Mouse (Mus musculus): ENCODE measurements around the gene Col27a1. TPM values are rescaled to one million over a fixed set of nuclear protein-coding genes. Genes with fewer than 3 reads are reported as not detected.

Gene Col27a1
- 1.8 and 2.1 TPM in 2 replicates for polyA plus RNA-seq (2015; fragmentation: Nextera tagmentation; extraction: Ambion mirVana)

DNA sequence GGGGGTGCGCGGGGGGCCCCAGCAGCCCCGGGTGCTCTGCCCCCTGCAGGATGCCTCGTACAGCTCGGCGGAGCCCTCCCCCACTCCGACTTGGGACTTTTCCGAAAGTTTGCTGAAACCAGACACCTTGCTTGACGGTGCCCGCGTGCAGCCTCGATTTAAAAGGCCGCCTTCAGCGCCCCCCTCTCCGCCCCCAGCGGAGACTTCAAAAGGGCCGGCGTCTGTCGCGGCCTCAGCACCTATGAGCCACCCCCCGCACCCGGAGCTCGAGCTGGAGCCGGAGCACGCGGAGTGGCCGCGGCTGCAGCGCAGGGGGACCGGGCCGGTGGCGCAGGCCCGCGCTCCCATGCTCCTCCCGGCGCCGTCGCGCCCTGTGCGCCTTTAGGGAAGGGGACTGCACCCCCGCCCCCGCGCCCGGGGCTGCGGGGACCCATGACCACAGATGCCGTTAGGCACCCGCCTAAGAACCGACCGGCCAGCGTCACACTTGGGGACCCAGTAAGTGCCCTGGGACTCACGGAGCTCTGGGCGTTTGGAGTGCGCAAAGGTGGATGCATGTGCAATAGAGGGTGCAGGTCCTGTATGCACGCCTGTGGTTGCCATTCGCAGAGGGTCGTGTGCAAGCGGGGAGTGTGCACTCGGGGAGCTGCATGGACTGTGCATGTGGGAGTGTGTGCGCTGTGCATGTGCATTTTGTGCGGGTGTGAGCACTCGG, at the start of gene Col27a1:
Gene Col27a1 (plus strand): TSS at position 98 of the 715 bp plus-strand sequence.
- Histone ChIP-seq H3K27me3 (peaks cover 57% of the 10 kb centered on the region), H3K4me2 (peak within 1 kb of the TSS; percentile 67), H3K4me3 (replicated peaks) (peak within 1 kb of the TSS; percentile 57), H3K9me3 (replicated peaks) (no peaks in the 10 kb centered on the region), H3K4me1 (replicated peaks) (no peaks in the 10 kb centered on the region; the same call in none of the 2 replicates), H3K9ac (no peak within 1 kb of the TSS), H3K36me3 (replicated peaks) (no peaks in the 10 kb centered on the region), H3K27ac (replicated peaks) (no peak within 1 kb of the TSS)
- WGBS (ENCODE audit: insufficient replicate concordance) = 1% methylated on average over 61 of the region's 61 CpGs
- no peak for ATAC-seq (ENCODE audit: insufficient read depth)

DNA sequence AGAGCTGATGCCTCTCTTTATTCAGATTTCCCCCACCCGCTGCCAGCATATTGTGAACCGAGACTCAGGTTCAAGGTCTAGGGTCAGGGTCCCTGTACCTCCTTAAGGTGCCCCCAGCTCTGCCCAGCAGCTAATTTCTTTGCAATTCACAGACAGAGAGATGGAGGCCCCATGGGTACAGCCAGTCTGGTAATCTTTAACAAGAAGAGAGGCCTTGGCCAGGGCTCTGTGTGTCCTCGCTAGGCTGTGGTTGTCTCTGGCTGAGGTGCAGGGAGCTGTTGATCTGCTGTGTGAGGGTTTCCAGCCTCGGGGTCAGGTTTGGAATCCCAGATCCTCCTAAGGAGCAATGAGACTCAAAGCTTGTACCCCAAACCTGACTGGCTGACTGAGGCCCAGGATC, 48.2 kb upstream of the Col27a1 start:
- no peaks in the 10 kb centered on the region for H3K27me3 ChIP-seq
- 61% methylated on average over 4 of the region's 4 CpGs for WGBS (ENCODE audit: insufficient replicate concordance)
- no peak overlapping the region for H3K9ac ChIP-seq
- ATAC-seq (ENCODE audit: insufficient read depth) = no peak
- no peak overlapping the region for H3K4me2 ChIP-seq
- no peak overlapping the region for H3K4me3 ChIP-seq (replicated peaks)
- H3K9me3 ChIP-seq (replicated peaks) = no peaks in the 10 kb centered on the region
- no peaks in the 10 kb centered on the region for H3K4me1 ChIP-seq (replicated peaks)
- H3K27ac ChIP-seq (replicated peaks) = no peak overlapping the region
- H3K36me3 ChIP-seq (replicated peaks) = no peaks in the 10 kb centered on the region

DNA sequence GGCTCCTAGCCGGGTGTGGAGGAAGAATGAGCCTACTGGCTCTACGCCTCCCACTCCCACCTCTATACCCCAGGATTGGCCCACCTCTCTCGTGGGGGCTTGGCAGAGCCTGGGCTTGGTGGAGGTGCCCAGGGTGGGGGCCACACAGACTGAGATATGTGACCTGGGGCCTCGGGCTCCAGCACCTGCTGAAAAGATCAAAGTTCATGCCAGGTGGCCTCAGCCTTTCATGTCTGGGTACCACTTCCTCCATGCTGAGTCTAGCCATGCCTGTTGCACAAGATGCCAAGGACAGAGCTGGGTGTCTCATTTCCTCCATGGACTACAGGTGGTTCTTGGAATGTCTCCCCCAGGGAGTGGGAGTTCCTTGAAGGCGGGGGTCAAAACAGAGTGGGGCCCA, 47.5 kb upstream of the Col27a1 start:
- Histone ChIP-seq H3K9ac (no peak overlapping the region), H3K4me3 (replicated peaks) (no peak overlapping the region), H3K4me1 (replicated peaks) (no peaks in the 10 kb centered on the region), H3K9me3 (replicated peaks) (no peaks in the 10 kb centered on the region), H3K27me3 (no peaks in the 10 kb centered on the region), H3K4me2 (no peak overlapping the region), H3K27ac (replicated peaks) (no peak overlapping the region), H3K36me3 (replicated peaks) (no peaks in the 10 kb centered on the region)
- ATAC-seq (ENCODE audit: insufficient read depth) = no peak
- WGBS (ENCODE audit: insufficient replicate concordance) = 45% methylated on average over 5 of the region's 5 CpGs

DNA sequence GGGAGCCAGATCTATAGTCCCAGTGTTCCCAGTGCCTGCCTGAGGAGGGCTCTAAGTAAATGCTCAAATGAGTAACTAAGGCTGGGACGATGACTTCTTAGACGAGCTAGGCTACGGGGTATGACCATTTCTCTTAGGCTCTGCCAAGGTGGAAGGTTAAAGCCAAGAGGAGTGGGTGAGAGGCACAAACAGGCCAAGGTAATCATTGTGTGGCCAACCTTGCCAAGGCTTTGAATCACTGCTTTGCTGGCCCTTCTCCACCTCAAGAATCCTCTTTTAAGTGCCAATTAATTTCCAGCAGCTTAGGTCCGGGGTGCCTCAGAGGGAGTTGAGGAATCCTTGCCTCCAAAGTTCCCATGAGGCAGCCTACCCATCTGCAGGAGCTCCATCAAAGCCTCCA, 43.7 kb upstream of the Col27a1 start:
- no peak overlapping the region for H3K4me2 ChIP-seq
- H3K27ac ChIP-seq (replicated peaks) = no peak overlapping the region
- no peaks in the 10 kb centered on the region for H3K4me1 ChIP-seq (replicated peaks)
- H3K9me3 ChIP-seq (replicated peaks) = no peaks in the 10 kb centered on the region
- H3K4me3 ChIP-seq (replicated peaks) = no peak overlapping the region
- no peaks in the 10 kb centered on the region for H3K27me3 ChIP-seq
- WGBS (ENCODE audit: insufficient replicate concordance) = 67% methylated on average over 4 of the region's 4 CpGs
- no peaks in the 10 kb centered on the region for H3K36me3 ChIP-seq (replicated peaks)
- H3K9ac ChIP-seq = no peak overlapping the region
- no peak for ATAC-seq (ENCODE audit: insufficient read depth)

DNA sequence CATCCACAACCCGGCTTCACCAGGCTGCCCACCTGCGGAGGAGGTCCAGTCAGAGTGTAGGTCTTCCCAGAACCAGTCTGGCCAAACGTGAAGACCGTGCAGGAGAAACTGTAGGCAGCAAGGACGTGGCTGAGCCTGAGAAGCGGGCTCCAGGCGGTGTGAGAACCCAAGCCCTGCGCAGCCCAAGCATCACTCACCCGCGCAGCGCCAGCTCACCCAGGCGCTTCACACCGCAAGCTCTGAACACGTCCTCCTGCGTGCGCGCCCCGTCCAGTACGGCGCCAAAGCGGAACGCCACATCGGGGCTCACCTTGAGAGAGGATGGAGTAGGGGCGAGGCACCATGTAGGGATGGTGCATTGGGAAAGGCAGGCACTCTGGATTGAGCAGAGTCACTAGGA, 42.7 kb upstream of the Col27a1 start:
- 46% methylated on average over 24 of the region's 24 CpGs for WGBS (ENCODE audit: insufficient replicate concordance)
- peak overlapping the region; percentile 33 for H3K4me3 ChIP-seq (replicated peaks)

DNA sequence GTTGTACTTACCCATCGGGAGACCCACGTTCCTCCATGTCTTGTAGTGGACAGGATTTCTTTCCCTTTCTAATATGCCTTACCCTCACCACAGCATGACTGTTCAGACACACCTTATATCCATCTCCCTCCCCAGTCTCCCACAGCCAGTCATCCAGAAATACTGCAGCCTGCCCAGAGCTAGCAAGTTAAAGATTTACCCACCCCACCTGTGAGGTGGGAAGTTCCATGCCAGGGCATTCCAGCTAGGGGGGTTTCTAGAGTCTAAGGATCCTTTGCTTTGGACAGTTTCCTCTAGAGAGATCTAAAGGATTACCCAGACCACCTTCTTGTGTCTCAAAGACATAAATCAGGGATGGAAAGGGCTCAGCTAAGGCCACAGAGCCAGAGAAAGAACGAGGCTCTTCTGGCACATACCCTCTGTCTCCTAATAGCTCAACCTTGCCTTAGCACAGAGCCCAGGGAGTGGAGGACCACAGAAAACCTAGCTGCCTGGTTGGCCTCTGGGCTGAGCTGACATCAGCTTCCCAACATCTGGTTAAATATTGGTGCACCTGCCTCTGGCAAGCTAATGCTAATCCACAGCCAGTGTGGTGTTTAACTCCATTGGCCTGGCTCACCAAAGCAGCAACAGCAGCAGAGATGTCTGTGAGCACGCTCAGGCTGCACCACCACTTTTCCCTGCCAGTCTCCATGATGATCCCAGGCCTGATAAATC, 41.7 kb upstream of the Col27a1 start, which contains the start of gene Kif12:
Gene Kif12 (minus strand): TSS at position 163 of the 717 bp plus-strand sequence.
- Histone ChIP-seq H3K27me3 (no peaks in the 10 kb centered on the region), H3K4me1 (replicated peaks) (no peaks in the 10 kb centered on the region), H3K36me3 (replicated peaks) (no peaks in the 10 kb centered on the region), H3K27ac (replicated peaks) (no peak within 1 kb of the TSS), H3K4me2 (peak within 1 kb of the TSS; percentile 47), H3K4me3 (replicated peaks) (peak within 1 kb of the TSS; percentile 33), H3K9ac (no peak within 1 kb of the TSS), H3K9me3 (replicated peaks) (no peaks in the 10 kb centered on the region)
- peak; percentile 82 for ATAC-seq (ENCODE audit: insufficient read depth)
- 45% methylated on average over 4 of the region's 4 CpGs for WGBS (ENCODE audit: insufficient replicate concordance)

More for the DNA sequence above, 42.7 kb upstream of the Col27a1 start:
- no peak overlapping the region for H3K27ac ChIP-seq (replicated peaks)
- H3K9me3 ChIP-seq (replicated peaks) = no peaks in the 10 kb centered on the region
- peak overlapping the region; percentile 47 for H3K4me2 ChIP-seq
- H3K4me1 ChIP-seq (replicated peaks) = no peaks in the 10 kb centered on the region
- H3K27me3 ChIP-seq = no peaks in the 10 kb centered on the region
- no peaks in the 10 kb centered on the region for H3K36me3 ChIP-seq (replicated peaks)
- H3K9ac ChIP-seq = no peak overlapping the region
- ATAC-seq (ENCODE audit: insufficient read depth) = no peak

DNA sequence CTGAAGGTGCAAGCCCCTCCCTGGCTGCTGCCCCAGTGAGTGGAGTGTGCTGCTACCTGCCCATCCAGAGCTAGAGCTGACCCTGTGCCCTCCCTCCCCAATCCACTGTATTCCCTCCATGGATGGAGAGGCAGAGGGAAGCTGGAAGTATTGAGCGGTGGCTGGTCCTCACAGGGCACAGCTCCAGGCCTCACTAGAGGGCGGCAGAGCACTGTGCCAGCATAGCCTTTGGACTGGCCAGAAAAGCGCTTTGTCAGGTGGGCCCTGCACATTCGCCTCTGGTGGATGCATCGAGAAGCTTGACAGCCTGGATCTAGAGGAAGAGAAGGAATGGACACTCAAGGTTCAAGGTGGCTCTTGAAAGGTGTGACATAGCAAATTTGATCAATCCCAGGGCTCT, 32.2 kb upstream of the Col27a1 start:
- H3K4me1 ChIP-seq (replicated peaks) = no peaks in the 10 kb centered on the region
- H3K4me3 ChIP-seq (replicated peaks) = no peak overlapping the region
- no peaks in the 10 kb centered on the region for H3K36me3 ChIP-seq (replicated peaks)
- WGBS (ENCODE audit: insufficient replicate concordance) = 15% methylated on average over 5 of the region's 5 CpGs
- H3K9me3 ChIP-seq (replicated peaks) = no peaks in the 10 kb centered on the region
- no peak overlapping the region for H3K9ac ChIP-seq
- H3K27ac ChIP-seq (replicated peaks) = no peak overlapping the region
- no peaks in the 10 kb centered on the region for H3K27me3 ChIP-seq
- no peak overlapping the region for H3K4me2 ChIP-seq
- ATAC-seq (ENCODE audit: insufficient read depth) = no peak

DNA sequence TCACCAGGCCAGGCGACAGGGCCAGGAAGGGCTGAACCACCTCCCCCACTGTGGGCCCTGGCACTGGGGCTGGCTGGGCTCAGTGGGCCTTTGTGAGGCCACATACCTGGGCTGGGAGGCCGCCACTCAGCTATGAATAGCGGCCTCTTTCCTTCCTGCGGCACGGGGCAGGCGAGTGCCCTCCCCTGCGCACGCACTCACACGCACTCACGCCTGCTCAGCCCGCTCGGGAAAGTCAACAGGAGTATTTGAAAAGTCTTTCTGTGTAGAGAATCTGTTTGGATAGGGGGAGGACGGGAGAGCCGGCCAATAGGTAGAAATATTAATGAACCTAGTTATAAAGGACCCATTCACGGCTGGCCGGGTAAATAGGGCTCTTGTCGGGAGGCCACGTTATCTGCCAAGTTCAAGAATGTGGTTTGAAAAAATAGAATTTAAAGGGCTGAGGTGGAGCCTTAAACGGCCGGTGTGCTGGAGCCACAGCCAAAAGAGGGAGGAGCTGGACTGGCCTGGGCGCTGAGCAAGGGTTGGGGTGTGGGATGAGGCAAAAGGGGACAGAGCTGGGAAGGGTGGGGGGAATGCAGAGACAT, 27.4 kb upstream of the Col27a1 start:
- Histone ChIP-seq H3K9ac (no peak overlapping the region), H3K27ac (replicated peaks) (peak overlapping the region; percentile 57; the same call in 1 of the 2 replicates)
- WGBS (ENCODE audit: insufficient replicate concordance) = 54% methylated on average over 21 of the region's 21 CpGs

DNA sequence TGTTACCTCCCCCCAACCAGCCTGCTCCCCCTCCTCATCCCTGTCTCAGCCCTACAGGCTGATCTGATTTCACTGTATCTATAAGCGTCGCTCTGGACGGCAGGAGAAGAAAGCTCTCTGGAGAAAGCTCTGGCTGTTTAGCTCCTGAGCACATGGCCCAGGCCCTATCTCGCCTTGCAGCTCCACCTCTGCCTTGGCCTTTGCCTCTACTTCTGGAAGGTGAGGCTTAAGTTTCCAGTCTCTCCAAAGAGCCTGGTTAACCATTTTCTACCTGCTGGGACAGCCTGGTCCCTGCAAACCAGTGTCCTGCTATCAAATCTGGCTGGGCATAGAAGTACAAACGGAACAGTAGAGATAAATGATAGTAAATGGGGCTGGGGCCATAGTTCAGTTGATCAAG, 22.2 kb upstream of the Col27a1 start:
- no peak for ATAC-seq (ENCODE audit: insufficient read depth)
- H3K4me2 ChIP-seq = no peak overlapping the region
- no peaks in the 10 kb centered on the region for H3K9me3 ChIP-seq (replicated peaks)

More for the DNA sequence above, 27.4 kb upstream of the Col27a1 start:
- no peaks in the 10 kb centered on the region for H3K9me3 ChIP-seq (replicated peaks)
- no peaks in the 10 kb centered on the region for H3K27me3 ChIP-seq
- H3K4me3 ChIP-seq (replicated peaks) = no peak overlapping the region
- H3K36me3 ChIP-seq (replicated peaks) = no peaks in the 10 kb centered on the region
- peak overlapping the region; percentile 30; the same call in 1 of the 2 replicates for H3K4me2 ChIP-seq
- ATAC-seq (ENCODE audit: insufficient read depth) = peak; percentile 71
- peaks cover 5% of the 10 kb centered on the region; the same call in 1 of the 2 replicates for H3K4me1 ChIP-seq (replicated peaks)

DNA sequence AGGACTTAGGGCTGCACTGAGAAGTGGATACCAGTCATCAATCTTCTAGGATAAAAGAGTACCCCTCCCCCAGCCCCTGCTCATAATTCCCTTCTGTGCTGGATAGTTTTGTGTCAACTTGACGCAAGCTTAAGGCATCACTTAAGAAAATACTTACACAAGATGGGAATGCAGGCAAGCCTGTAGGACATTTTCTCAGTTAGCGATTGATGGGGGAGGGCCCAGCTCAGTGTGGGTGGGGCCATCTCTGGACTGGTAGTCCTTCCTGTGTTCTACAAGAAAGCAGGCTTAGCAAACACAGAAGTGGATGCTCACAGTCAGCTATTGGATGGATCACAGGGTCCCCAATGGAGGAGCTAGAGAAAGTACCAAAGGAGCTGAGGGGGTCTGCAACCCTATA, 19.4 kb upstream of the Col27a1 start:
- H3K4me1 ChIP-seq (replicated peaks) = no peaks in the 10 kb centered on the region
- H3K4me2 ChIP-seq = no peak overlapping the region
- H3K27ac ChIP-seq (replicated peaks) = no peak overlapping the region
- no peak overlapping the region for H3K9ac ChIP-seq
- H3K4me3 ChIP-seq (replicated peaks) = no peak overlapping the region
- 70% methylated on average over 2 of the region's 2 CpGs for WGBS (ENCODE audit: insufficient replicate concordance)
- no peaks in the 10 kb centered on the region for H3K9me3 ChIP-seq (replicated peaks)
- no peak for ATAC-seq (ENCODE audit: insufficient read depth)
- no peaks in the 10 kb centered on the region for H3K36me3 ChIP-seq (replicated peaks)
- H3K27me3 ChIP-seq = no peaks in the 10 kb centered on the region

More for the DNA sequence above, 22.2 kb upstream of the Col27a1 start:
- Histone ChIP-seq H3K27me3 (no peaks in the 10 kb centered on the region), H3K9ac (no peak overlapping the region), H3K27ac (replicated peaks) (no peak overlapping the region), H3K36me3 (replicated peaks) (no peaks in the 10 kb centered on the region), H3K4me1 (replicated peaks) (peaks cover 4% of the 10 kb centered on the region; the same call in 1 of the 2 replicates), H3K4me3 (replicated peaks) (no peak overlapping the region)
- WGBS (ENCODE audit: insufficient replicate concordance) = 56% methylated on average over 5 of the region's 5 CpGs

DNA sequence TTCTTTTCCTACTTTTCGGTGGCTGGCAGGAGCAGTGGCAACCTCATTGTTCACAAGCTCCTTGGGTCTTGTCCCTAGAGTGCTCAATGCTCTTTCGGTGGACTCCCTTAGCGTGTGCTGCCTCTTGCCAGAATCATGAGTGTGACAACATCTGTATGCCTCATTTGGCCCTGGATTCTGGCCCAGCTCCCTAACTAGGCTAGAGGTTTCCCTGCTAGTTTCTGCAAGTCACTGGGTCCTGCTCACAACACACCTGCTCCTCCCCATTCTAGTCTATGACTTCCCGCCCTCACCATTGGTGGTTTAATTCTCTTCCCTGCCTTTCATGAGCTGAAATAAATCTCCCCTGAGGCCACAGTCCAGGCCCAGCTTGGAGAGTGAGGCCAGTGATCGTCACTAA, 14.4 kb upstream of the Col27a1 start:
- 60% methylated on average over 5 of the region's 5 CpGs for WGBS (ENCODE audit: insufficient replicate concordance)
- Histone ChIP-seq H3K9ac (no peak overlapping the region), H3K9me3 (replicated peaks) (no peaks in the 10 kb centered on the region), H3K4me1 (replicated peaks) (no peaks in the 10 kb centered on the region), H3K27me3 (no peaks in the 10 kb centered on the region), H3K27ac (replicated peaks) (no peak overlapping the region), H3K4me3 (replicated peaks) (no peak overlapping the region), H3K36me3 (replicated peaks) (no peaks in the 10 kb centered on the region), H3K4me2 (no peak overlapping the region)
- ATAC-seq (ENCODE audit: insufficient read depth) = no peak

Data from liver, embryonic 15.5 days (tissue).